In the genomic region with DNA sequence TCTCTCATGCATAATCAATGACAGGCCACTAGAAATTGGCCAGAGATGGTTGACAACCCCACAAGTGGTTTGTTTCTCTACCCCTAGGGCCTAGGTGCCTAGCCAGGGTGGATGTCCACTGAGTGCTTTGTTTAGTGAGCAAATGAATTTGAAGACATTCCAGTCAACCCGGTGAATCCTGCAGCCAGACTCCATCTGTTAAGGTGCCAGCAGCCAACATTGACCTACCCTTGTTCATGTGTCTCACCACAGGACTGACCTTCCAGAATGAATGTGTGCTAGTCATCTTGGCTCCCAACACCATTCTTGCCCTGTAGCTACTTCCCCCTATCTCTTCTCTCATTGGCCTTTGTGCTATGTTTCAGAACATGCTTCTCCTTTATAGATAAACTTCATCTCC, we compare ENCODE assay signal across 18 mouse cellular contexts. TPM values are rescaled to one million over a fixed set of nuclear protein-coding genes. Genes with fewer than 3 reads are reported as not detected.
"Had no signal": no experiment of that assay in that cellular context is flagged by ENCODE, and none has a peak within 500 bp of the region (broad histone marks: within the 10 kb centered on the region; RNA-seq: fewer than 3 reads in every experiment).

No protein-coding gene starts in this region.

- DNase-seq: kidney, postnatal 25 days; left cerebral cortex, postnatal 4 days; lung, embryonic 14.5 days; lung, postnatal 10 days; lung, postnatal 4 days; right cerebral cortex, postnatal 4 days; spleen, adult 18-20 months; thymus, adult 18-20 months; thymus, postnatal 14 days had no signal

- H3K27ac ChIP-seq: left cerebral cortex, adult 2 months; limb, embryonic 13.5 days; liver, embryonic 15.5 days; midbrain, embryonic 15.5 days; neural tube, embryonic 12.5 days had no signal

- H3K4me3 ChIP-seq: left cerebral cortex, adult 2 months; limb, embryonic 13.5 days; liver, embryonic 15.5 days; megakaryocyte, embryonic 14.5 days; midbrain, embryonic 15.5 days; neural tube, embryonic 12.5 days had no signal

- H3K4me1 ChIP-seq: liver, embryonic 15.5 days; midbrain, embryonic 15.5 days; neural tube, embryonic 12.5 days had no signal

- H3K27me3 ChIP-seq: limb, embryonic 13.5 days; liver, embryonic 15.5 days; megakaryocyte, embryonic 14.5 days; midbrain, embryonic 15.5 days; neural tube, embryonic 12.5 days had no signal

- ATAC-seq: midbrain, embryonic 15.5 days had no signal

RNA-seq across cellular contexts. Expression of a gene that starts 33.2 kb away (rescaled TPM):
- total RNA-seq: liver, adult 2 months; monocyte, adult 5-6 weeks; neutrophil, adult 5-6 weeks had no signal
